Mouse (Mus musculus) urinary bladder, postnatal 36 days (tissue): ENCODE data around the gene Kdm7a.

Experiments
- DNase-seq, 2 experiments: peaks; one replicate each; pipeline ENCODE4 v3.0.0; 2022; ENCODE audit warnings: low spot score in 2 of 2, mixed read lengths in 1 of 2

Kdm7a gene

GRCm38 (mm10) chr6:39206581-39207461, at the start of gene Kdm7a:
Gene Kdm7a, minus strand, starts transcription at chr6:39206789.
- DNase-seq, result peak; percentile 71 to 85

- no peak for DNase-seq
These were observed 48.7 kb upstream of the Kdm7a start for GRCm38 (mm10) chr6:39255271-39255670.

- no peak for DNase-seq
These were observed 43.5 kb upstream of the Kdm7a start for GRCm38 (mm10) chr6:39250055-39250454.

- no peak for DNase-seq
These were observed 42.7 kb upstream of the Kdm7a start for GRCm38 (mm10) chr6:39249176-39249770.

- DNase-seq, result no peak
These were observed 37.5 kb upstream of the Kdm7a start for GRCm38 (mm10) chr6:39244066-39244465.

- DNase-seq, result peak; percentile 56 to 67
These were observed 36.9 kb upstream of the Kdm7a start for GRCm38 (mm10) chr6:39243511-39243961.

- DNase-seq, result peak; percentile 77 to 88
These were observed 36.3 kb upstream of the Kdm7a start for GRCm38 (mm10) chr6:39242718-39243471.

GRCm38 (mm10) chr6:39241421-39241891, 34.9 kb upstream of the Kdm7a start:
- DNase-seq, result peak in 1 of 2 experiments; percentile 56

- DNase-seq, result no peak
These were observed 34.4 kb upstream of the Kdm7a start for GRCm38 (mm10) chr6:39240956-39241355.

GRCm38 (mm10) chr6:39237887-39238286, 31.3 kb upstream of the Kdm7a start:
- DNase-seq, result no peak

- DNase-seq, result no peak
These were observed 26.0 kb upstream of the Kdm7a start for GRCm38 (mm10) chr6:39232617-39233016.

GRCm38 (mm10) chr6:39230664-39231063, 24.1 kb upstream of the Kdm7a start:
- DNase-seq, result no peak

- DNase-seq, result no peak
These were observed 20.0 kb upstream of the Kdm7a start for GRCm38 (mm10) chr6:39226610-39226955.

- no peak for DNase-seq
These were observed 19.5 kb upstream of the Kdm7a start for GRCm38 (mm10) chr6:39225876-39226609.

GRCm38 (mm10) chr6:39223328-39223885, 16.8 kb upstream of the Kdm7a start:
- no peak for DNase-seq

GRCm38 (mm10) chr6:39222487-39222886, 15.9 kb upstream of the Kdm7a start:
- no peak for DNase-seq

GRCm38 (mm10) chr6:39217961-39218360, 11.4 kb upstream of the Kdm7a start:
- no peak for DNase-seq

GRCm38 (mm10) chr6:39217138-39217537, 10.5 kb upstream of the Kdm7a start:
- DNase-seq, result no peak

GRCm38 (mm10) chr6:39214949-39215606, 8.5 kb upstream of the Kdm7a start:
- no peak for DNase-seq

- no peak for DNase-seq
These were observed 3.1 kb upstream of the Kdm7a start for GRCm38 (mm10) chr6:39209677-39210076.

GRCm38 (mm10) chr6:39208181-39208580, 1.6 kb upstream of the Kdm7a start:
- DNase-seq, result no peak
